Mouse (Mus musculus): ENCODE results near the gene St7l. TPM values are rescaled to one million over a fixed set of nuclear protein-coding genes. Genes with fewer than 3 reads are reported as not detected.

The St7l gene
- 26.4 and 30.7 TPM in 2 replicates for polyA plus RNA-seq (2012; ENCODE audit: insufficient read depth, insufficient read length, missing spikeins)

- Histone ChIP-seq H3K4me1 (ENCODE audit: control insufficient read depth, insufficient read depth, insufficient read length, low read length) (peaks cover 12% of the 10 kb centered on the region), H3K4me3 (ENCODE audit: insufficient read depth, low read depth, low read length) (peak within 1 kb of the TSS; percentile 99), H3K27ac (replicated peaks; ENCODE audit: low read depth, low read length) (peak within 1 kb of the TSS; percentile 98)
These were observed at the start of gene St7l, which contains the start of gene Capza1 for GRCm38 (mm10) chr3:104863786-104864650. TSS of gene St7l (plus strand) at chr3:104864005. TSS of gene Capza1 (minus strand) at chr3:104864505.

GRCm38 (mm10) chr3:104814746-104815145, 49.1 kb upstream of the St7l start:
- H3K27ac ChIP-seq (replicated peaks; ENCODE audit: low read depth, low read length), result no peak overlapping the region
- H3K4me1 ChIP-seq (ENCODE audit: control insufficient read depth, insufficient read depth, insufficient read length, low read length), result no peaks in the 10 kb centered on the region
- H3K4me3 ChIP-seq (ENCODE audit: insufficient read depth, low read depth, low read length), result no peak overlapping the region

- H3K27ac ChIP-seq (replicated peaks; ENCODE audit: low read depth, low read length), result no peak overlapping the region
- H3K4me3 ChIP-seq (ENCODE audit: insufficient read depth, low read depth, low read length), result no peak overlapping the region
- no peaks in the 10 kb centered on the region for H3K4me1 ChIP-seq (ENCODE audit: control insufficient read depth, insufficient read depth, insufficient read length, low read length)
These were observed 48.5 kb upstream of the St7l start for GRCm38 (mm10) chr3:104815346-104815745.

GRCm38 (mm10) chr3:104816130-104816529, 47.7 kb upstream of the St7l start:
- H3K4me1 ChIP-seq (ENCODE audit: control insufficient read depth, insufficient read depth, insufficient read length, low read length), result no peaks in the 10 kb centered on the region
- H3K4me3 ChIP-seq (ENCODE audit: insufficient read depth, low read depth, low read length), result no peak overlapping the region
- no peak overlapping the region for H3K27ac ChIP-seq (replicated peaks; ENCODE audit: low read depth, low read length)

GRCm38 (mm10) chr3:104817481-104817990, 46.3 kb upstream of the St7l start:
- Histone ChIP-seq H3K4me1 (ENCODE audit: control insufficient read depth, insufficient read depth, insufficient read length, low read length) (no peaks in the 10 kb centered on the region), H3K27ac (replicated peaks; ENCODE audit: low read depth, low read length) (peak overlapping the region; percentile 72), H3K4me3 (ENCODE audit: insufficient read depth, low read depth, low read length) (peak overlapping the region; percentile 88)

GRCm38 (mm10) chr3:104817991-104818748, 45.6 kb upstream of the St7l start, which contains the start of gene Mov10:
TSS of gene Mov10 (minus strand) at chr3:104818563.
- Histone ChIP-seq H3K4me1 (ENCODE audit: control insufficient read depth, insufficient read depth, insufficient read length, low read length) (no peaks in the 10 kb centered on the region), H3K27ac (replicated peaks; ENCODE audit: low read depth, low read length) (peak within 1 kb of the TSS; percentile 72), H3K4me3 (ENCODE audit: insufficient read depth, low read depth, low read length) (peak within 1 kb of the TSS; percentile 88)

- Histone ChIP-seq H3K4me1 (ENCODE audit: control insufficient read depth, insufficient read depth, insufficient read length, low read length) (no peaks in the 10 kb centered on the region), H3K27ac (replicated peaks; ENCODE audit: low read depth, low read length) (no peak overlapping the region)
These were observed 45.1 kb upstream of the St7l start for GRCm38 (mm10) chr3:104818749-104819134.

GRCm38 (mm10) chr3:104820426-104820825, 43.4 kb upstream of the St7l start:
- no peak overlapping the region for H3K27ac ChIP-seq (replicated peaks; ENCODE audit: low read depth, low read length)

More at GRCm38 (mm10) chr3:104818749-104819134, 45.1 kb upstream of the St7l start:
- peak overlapping the region; percentile 88 for H3K4me3 ChIP-seq (ENCODE audit: insufficient read depth, low read depth, low read length)

GRCm38 (mm10) chr3:104822413-104822812, 41.4 kb upstream of the St7l start:
- Histone ChIP-seq H3K27ac (replicated peaks; ENCODE audit: low read depth, low read length) (no peak overlapping the region), H3K4me1 (ENCODE audit: control insufficient read depth, insufficient read depth, insufficient read length, low read length) (no peaks in the 10 kb centered on the region), H3K4me3 (ENCODE audit: insufficient read depth, low read depth, low read length) (no peak overlapping the region)

More at GRCm38 (mm10) chr3:104820426-104820825, 43.4 kb upstream of the St7l start:
- no peak overlapping the region for H3K4me3 ChIP-seq (ENCODE audit: insufficient read depth, low read depth, low read length)
- H3K4me1 ChIP-seq (ENCODE audit: control insufficient read depth, insufficient read depth, insufficient read length, low read length), result no peaks in the 10 kb centered on the region

GRCm38 (mm10) chr3:104835797-104836196, 28.0 kb upstream of the St7l start:
- H3K4me3 ChIP-seq (ENCODE audit: insufficient read depth, low read depth, low read length), result no peak overlapping the region
- no peak overlapping the region for H3K27ac ChIP-seq (replicated peaks; ENCODE audit: low read depth, low read length)
- H3K4me1 ChIP-seq (ENCODE audit: control insufficient read depth, insufficient read depth, insufficient read length, low read length), result no peaks in the 10 kb centered on the region

- Histone ChIP-seq H3K27ac (replicated peaks; ENCODE audit: low read depth, low read length) (no peak overlapping the region), H3K4me1 (ENCODE audit: control insufficient read depth, insufficient read depth, insufficient read length, low read length) (no peaks in the 10 kb centered on the region), H3K4me3 (ENCODE audit: insufficient read depth, low read depth, low read length) (no peak overlapping the region)
These were observed 22.8 kb upstream of the St7l start for GRCm38 (mm10) chr3:104841049-104841448.

GRCm38 (mm10) chr3:104846601-104847000, 17.2 kb upstream of the St7l start:
- Histone ChIP-seq H3K27ac (replicated peaks; ENCODE audit: low read depth, low read length) (no peak overlapping the region), H3K4me3 (ENCODE audit: insufficient read depth, low read depth, low read length) (no peak overlapping the region), H3K4me1 (ENCODE audit: control insufficient read depth, insufficient read depth, insufficient read length, low read length) (0 out of 2 replicates have a peak, but pooled peaks cover 3% of the 10 kb centered on the region)

- Histone ChIP-seq H3K4me3 (ENCODE audit: insufficient read depth, low read depth, low read length) (no peak overlapping the region), H3K27ac (replicated peaks; ENCODE audit: low read depth, low read length) (no peak overlapping the region)
These were observed 9.3 kb upstream of the St7l start for GRCm38 (mm10) chr3:104854465-104854864.

GRCm38 (mm10) chr3:104854866-104855265, 8.9 kb upstream of the St7l start:
- no peak overlapping the region for H3K27ac ChIP-seq (replicated peaks; ENCODE audit: low read depth, low read length)

More at GRCm38 (mm10) chr3:104854465-104854864, 9.3 kb upstream of the St7l start:
- peaks cover 2% of the 10 kb centered on the region for H3K4me1 ChIP-seq (ENCODE audit: control insufficient read depth, insufficient read depth, insufficient read length, low read length)

GRCm38 (mm10) chr3:104856106-104856505, 7.7 kb upstream of the St7l start:
- Histone ChIP-seq H3K4me3 (ENCODE audit: insufficient read depth, low read depth, low read length) (no peak overlapping the region), H3K4me1 (ENCODE audit: control insufficient read depth, insufficient read depth, insufficient read length, low read length) (peaks cover 5% of the 10 kb centered on the region), H3K27ac (replicated peaks; ENCODE audit: low read depth, low read length) (no peak overlapping the region; the same call in 1 of the 2 replicates)

More at GRCm38 (mm10) chr3:104854866-104855265, 8.9 kb upstream of the St7l start:
- Histone ChIP-seq H3K4me1 (ENCODE audit: control insufficient read depth, insufficient read depth, insufficient read length, low read length) (peaks cover 2% of the 10 kb centered on the region), H3K4me3 (ENCODE audit: insufficient read depth, low read depth, low read length) (no peak overlapping the region)

Measured in brown adipose tissue, adult 24 weeks (tissue).